18 mouse cellular contexts compared by ENCODE assay signal in genomic region chrX:11458521-11458920, GRCm38 (mm10).
"Had no signal": no experiment of that assay in that cellular context is flagged by ENCODE, and none has a peak within 500 bp of the region (broad histone marks: within the 10 kb centered on the region; RNA-seq: fewer than 3 reads in every experiment).

No protein-coding gene starts in this region.

- H3K27me3 ChIP-seq: liver, embryonic 13.5 days; midbrain, embryonic 15.5 days; neural tube, embryonic 12.5 days; neural tube, embryonic 15.5 days had no signal

- H3K27ac ChIP-seq: kidney, postnatal 0 days; layer of hippocampus, adult 2 months; liver, embryonic 13.5 days; macrophage; midbrain, embryonic 12.5 days; midbrain, embryonic 15.5 days; neural tube, embryonic 12.5 days; neural tube, embryonic 15.5 days; stomach, postnatal 0 days had no signal

- ATAC-seq: midbrain, embryonic 15.5 days had no signal

- H3K4me2 ChIP-seq: liver, embryonic 13.5 days; midbrain, embryonic 12.5 days; midbrain, embryonic 15.5 days; neural tube, embryonic 12.5 days; neural tube, embryonic 15.5 days had no signal

- DNase-seq: kidney, postnatal 25 days; layer of hippocampus, adult 9-11 months; liver, embryonic 13.5 days; lung, adult 2 months; right cerebral cortex, adult 18-20 months; right cerebral cortex, postnatal 14 days; right cerebral cortex, postnatal 4 days; thymus, adult 2 months; thymus, postnatal 14 days; thymus, postnatal 4 days had no signal

- H3K9me3 ChIP-seq: liver, embryonic 13.5 days; midbrain, embryonic 12.5 days; midbrain, embryonic 15.5 days; neural tube, embryonic 12.5 days; neural tube, embryonic 15.5 days had no signal

- H3K36me3 ChIP-seq: liver, embryonic 13.5 days; midbrain, embryonic 12.5 days; midbrain, embryonic 15.5 days; neural tube, embryonic 12.5 days; neural tube, embryonic 15.5 days had no signal

- H3K9ac ChIP-seq: liver, embryonic 13.5 days; midbrain, embryonic 12.5 days; midbrain, embryonic 15.5 days; neural tube, embryonic 12.5 days; neural tube, embryonic 15.5 days had no signal

- H3K4me1 ChIP-seq: liver, embryonic 13.5 days; midbrain, embryonic 15.5 days; neural tube, embryonic 12.5 days; neural tube, embryonic 15.5 days had no signal

- H3K4me3 ChIP-seq: layer of hippocampus, adult 2 months; liver, embryonic 13.5 days; midbrain, embryonic 12.5 days; midbrain, embryonic 15.5 days; neural tube, embryonic 12.5 days; neural tube, embryonic 15.5 days had no signal
